Mouse (Mus musculus): ENCODE data around the gene Shkbp1. TPM values are rescaled to one million over a fixed set of nuclear protein-coding genes. Genes with fewer than 3 reads are reported as not detected.

The Shkbp1 gene
- polyA plus RNA-seq (2012), result 133 and 146 TPM in 2 replicates

GRCm38 (mm10) chr7:27355745-27356240 is at the start of gene Shkbp1:
Gene Shkbp1 (minus strand): TSS chr7:27356019.

DNA sequence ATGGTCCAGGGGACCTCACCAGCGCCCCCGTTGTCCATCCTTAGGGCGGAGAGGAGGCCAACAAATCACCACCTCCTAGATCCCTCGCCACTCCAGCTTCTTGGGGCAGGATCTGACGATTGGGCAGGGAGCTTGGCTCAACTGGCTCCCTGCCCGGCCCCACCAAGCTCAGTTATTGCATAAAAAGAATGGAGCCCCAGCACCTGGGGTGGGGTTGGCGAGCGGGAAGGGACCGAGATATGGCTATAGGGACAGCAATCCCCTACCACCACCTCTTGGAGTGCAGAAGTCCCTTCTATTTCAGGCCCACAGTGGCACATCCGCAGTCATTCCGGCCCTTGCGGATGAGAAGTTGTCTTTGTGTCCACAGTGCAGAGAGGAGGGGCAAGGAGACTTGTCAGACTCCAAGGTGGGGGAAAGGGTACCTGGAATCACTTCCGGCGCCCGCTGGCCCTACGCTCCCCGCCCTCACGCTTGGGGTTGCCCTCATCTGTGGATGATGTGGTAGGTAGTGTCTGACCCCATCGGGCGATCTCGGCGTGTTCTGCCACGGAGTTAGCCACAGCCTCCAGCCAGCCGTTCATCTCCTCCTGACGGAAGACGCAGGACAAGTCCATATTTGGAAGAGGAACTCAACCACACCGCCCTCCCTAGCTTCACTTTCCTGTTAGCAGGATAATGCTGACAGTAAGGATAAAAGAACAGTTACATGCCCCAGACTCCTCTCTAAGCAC is 1.2 kb upstream of the Shkbp1 start, which contains the start of gene Gm20479:
TSS of gene Gm20479 (minus strand) at position 559 of the 734 bp plus-strand sequence.

DNA sequence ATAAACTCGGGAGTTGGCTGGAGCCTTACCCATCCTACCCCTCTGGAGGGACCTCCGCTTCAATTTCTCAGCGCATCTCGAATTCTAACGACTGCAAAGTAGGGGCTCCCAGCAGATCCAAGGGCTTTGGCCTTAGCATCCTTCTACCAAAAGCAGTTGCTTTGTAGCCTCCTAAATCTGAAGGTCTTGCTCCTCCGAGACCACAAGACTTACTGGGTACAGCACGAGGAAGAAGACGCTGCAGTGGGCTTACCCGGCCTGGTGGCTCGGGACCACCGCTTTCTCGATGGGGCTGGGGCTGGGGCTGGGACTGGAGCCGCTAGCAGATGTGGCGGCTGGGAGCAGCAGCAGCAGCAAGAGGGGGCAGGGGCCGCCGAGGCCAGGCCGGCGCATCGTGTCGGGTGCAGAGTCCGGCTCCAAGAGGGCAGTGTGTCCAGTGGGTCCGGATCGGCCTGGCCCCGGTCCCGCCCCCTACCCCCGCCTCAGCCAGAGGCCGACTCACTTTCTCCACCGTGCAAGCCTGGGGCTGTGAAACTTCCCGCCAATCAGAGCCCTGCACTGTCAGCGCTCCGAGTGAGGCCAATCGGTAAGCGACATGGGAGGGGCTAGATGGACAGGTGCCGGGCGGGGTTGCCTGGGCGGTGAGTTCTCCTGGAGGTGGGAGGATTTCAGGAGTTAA is 18.5 kb downstream of the Shkbp1 start, which contains the start of gene Ltbp4:
TSS of gene Ltbp4 (minus strand) at position 518 of the 679 bp plus-strand sequence.

Other genes starting within 250 kb of the Shkbp1 start
- gene Cyp2f2, start 236.1 kb downstream of the Shkbp1 start, polyA plus RNA-seq (2012), result not detected in 2 replicates
- gene Cyp2t4, start 202.3 kb downstream of the Shkbp1 start, polyA plus RNA-seq (2012), result not detected in 2 replicates
- 85.5 and 90.2 TPM in 2 replicates for gene Egln2, start 189.2 kb downstream of the Shkbp1 start, polyA plus RNA-seq (2012)
- 237 and 303 TPM in 2 replicates for gene Rab4b, start 177.1 kb downstream of the Shkbp1 start, polyA plus RNA-seq (2012)
- 0.04 TPM in 1 of 2 replicates, not detected in the other for gene Gm21983, start 174.9 kb downstream of the Shkbp1 start, polyA plus RNA-seq (2012)
- 0.06 TPM in 1 of 2 replicates, not detected in the other for gene Mia, start 174.9 kb downstream of the Shkbp1 start, polyA plus RNA-seq (2012)
- gene BC024978, start 160.2 kb downstream of the Shkbp1 start, polyA plus RNA-seq (2012), result 2.9 and 3.7 TPM in 2 replicates
- 499 and 529 TPM in 2 replicates for gene Snrpa, start 159.7 kb downstream of the Shkbp1 start, polyA plus RNA-seq (2012)
- gene Itpkc, start 127.4 kb downstream of the Shkbp1 start, polyA plus RNA-seq (2012), result 4.8 and 5.9 TPM in 2 replicates
- gene Coq8b, start 123.0 kb downstream of the Shkbp1 start, polyA plus RNA-seq (2012), result 45.1 and 49.2 TPM in 2 replicates
- gene Numbl, start 97.6 kb downstream of the Shkbp1 start, polyA plus RNA-seq (2012), result 7.8 and 8.9 TPM in 2 replicates
- 1.1 and 1.2 TPM in 2 replicates for gene Ltbp4, start 18.3 kb downstream of the Shkbp1 start, polyA plus RNA-seq (2012)
- gene Gm20479, start 1.4 kb upstream of the Shkbp1 start, polyA plus RNA-seq (2012), result 0.93 and 1.2 TPM in 2 replicates
- 0.24 and 0.49 TPM in 2 replicates for gene Sptbn4, start 91.7 kb upstream of the Shkbp1 start, polyA plus RNA-seq (2012)
- gene Blvrb, start 92.0 kb upstream of the Shkbp1 start, polyA plus RNA-seq (2012), result 204 and 253 TPM in 2 replicates
- gene Sertad3, start 117.7 kb upstream of the Shkbp1 start, polyA plus RNA-seq (2012), result 19.3 and 21.0 TPM in 2 replicates
- gene Sertad1, start 130.9 kb upstream of the Shkbp1 start, polyA plus RNA-seq (2012), result 156 and 160 TPM in 2 replicates
- gene Prx, start 143.3 kb upstream of the Shkbp1 start, polyA plus RNA-seq (2012), result 3.2 and 5.7 TPM in 2 replicates
- gene Hipk4, start 167.2 kb upstream of the Shkbp1 start, polyA plus RNA-seq (2012), result 1.2 and 2.5 TPM in 2 replicates
- 37.9 and 40.2 TPM in 2 replicates for gene Pld3, start 197.2 kb upstream of the Shkbp1 start, polyA plus RNA-seq (2012)
- gene 2310022A10Rik, start 197.2 kb upstream of the Shkbp1 start, polyA plus RNA-seq (2012), result 42.8 and 50.3 TPM in 2 replicates
- gene Akt2, start 235.5 kb upstream of the Shkbp1 start, polyA plus RNA-seq (2012), result 54.4 and 61.2 TPM in 2 replicates